Mouse (Mus musculus) heart, adult 11 months (tissue): ENCODE data around the gene Dleu7.
A peak's percentile ranks its signal among the peaks of the same experiment; 100 is the strongest.

Source experiments
- DNase-seq: peaks from one replicate; pipeline ENCODE4 v3.0.0; 2022

Gene Dleu7

GRCm38 (mm10) chr14:62292488-62293339, at the start of gene Dleu7, which contains the start of gene Rnaseh2b:
Gene Dleu7 (minus strand): TSS chr14:62293047.
Gene Rnaseh2b (plus strand): TSS chr14:62292589.
- peak; percentile 88 for DNase-seq

GRCm38 (mm10) chr14:62341887-62342642, 49.2 kb upstream of the Dleu7 start:
- DNase-seq: peak; percentile 83

DNA sequence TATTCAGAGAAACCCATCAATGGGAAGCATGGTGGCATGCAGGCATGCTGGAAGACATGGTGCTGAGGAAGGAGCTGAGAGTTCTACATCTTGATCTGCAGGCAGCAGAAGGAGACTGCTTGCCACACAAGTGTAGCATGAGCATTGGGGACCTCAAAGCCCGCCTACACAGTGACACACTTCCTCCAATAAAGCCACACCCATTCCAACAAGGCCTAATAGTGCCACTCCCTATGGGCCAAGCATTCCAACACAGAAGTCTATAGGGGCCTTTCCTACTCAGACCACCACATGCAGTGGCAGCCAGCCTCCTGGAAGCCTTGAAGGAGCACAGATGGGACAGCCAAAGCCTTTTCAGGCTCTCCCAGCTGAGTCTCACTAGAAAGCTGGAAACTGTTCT, 46.3 kb upstream of the Dleu7 start:
- peak; percentile 91 for DNase-seq

GRCm38 (mm10) chr14:62333909-62334687, 41.3 kb upstream of the Dleu7 start:
- peak; percentile 85 for DNase-seq

- peak; percentile 99 for DNase-seq
These were observed 39.2 kb upstream of the Dleu7 start for GRCm38 (mm10) chr14:62331866-62332619.

DNA sequence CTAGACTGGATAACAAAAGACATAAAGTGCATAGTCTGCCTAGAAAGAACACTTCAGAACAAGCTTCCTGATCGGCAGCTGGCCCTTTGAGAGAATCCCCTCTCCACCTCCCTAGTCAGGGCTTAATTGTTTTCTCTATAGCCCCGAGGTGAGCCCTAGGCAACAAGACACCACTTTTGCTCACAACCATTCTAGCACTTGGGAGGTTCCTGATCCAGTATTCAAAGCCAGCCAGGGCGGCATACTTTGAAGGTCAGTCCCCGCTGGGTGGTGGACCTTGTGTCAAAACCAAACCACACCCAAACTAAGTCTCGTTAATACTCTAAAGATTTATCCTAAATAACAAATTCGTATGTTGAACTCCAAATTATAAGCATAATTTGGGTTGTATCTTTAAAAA, 38.6 kb upstream of the Dleu7 start:
- DNase-seq: no peak

DNA sequence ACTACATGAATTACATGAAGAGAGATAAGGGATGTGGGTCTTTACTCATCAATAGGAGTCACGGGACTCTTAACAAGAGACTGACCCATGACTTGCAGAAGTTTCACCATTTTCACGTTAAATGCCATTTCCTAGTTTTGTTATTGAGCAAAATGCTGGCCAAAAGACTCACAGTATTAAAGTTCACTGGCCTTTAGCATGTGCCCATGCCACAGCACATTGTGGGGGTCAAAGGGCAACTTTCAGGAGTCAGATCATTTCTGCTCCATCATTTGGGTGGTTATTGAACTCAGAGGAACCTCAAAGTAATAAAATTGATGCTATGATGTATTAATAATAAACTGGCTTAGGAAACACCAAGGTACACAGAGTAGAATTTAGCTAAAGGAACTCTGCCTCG, 36.8 kb upstream of the Dleu7 start:
- peak; percentile 9 for DNase-seq

DNA sequence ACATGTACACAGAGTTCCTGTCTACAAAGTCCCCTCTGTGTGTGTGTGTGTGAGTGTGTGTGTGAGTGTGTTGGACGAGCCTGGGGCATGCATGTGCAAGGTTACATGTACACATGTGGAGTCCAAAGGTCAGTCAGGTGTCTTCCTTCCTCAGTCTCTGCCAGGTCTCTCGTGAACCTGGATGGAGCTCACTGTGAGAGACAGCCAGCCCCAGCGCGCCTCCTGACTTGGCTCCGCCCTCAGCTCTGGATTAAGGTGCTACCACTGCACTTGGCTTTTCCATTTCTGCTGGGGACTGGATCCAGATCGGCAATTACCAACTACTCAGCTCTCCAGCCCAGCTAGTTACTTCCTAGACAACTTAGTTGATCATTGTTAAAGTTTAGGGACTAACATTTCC, 35.8 kb upstream of the Dleu7 start:
- DNase-seq: peak; percentile 82

DNA sequence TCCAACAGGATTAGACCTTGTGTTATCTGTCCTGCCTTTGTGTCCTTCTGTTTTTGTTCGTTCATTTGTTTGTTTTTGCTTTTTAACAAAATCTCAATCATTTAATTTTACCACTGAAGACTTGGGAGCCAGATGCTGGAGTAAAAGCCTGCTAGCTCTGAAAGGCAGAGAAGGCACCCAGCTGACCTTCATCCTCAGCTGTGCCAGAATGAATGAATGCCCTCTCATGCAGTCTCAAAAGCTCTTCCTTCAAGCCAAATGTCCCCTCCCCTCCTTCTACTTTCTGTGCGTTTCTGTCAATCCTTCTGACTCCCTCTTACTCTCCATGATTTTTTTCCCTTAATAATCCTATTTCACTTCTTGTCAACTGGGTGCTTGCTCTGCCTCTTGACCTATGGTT, 34.3 kb upstream of the Dleu7 start:
- DNase-seq: no peak

- DNase-seq: peak; percentile 10
These were observed 33.2 kb upstream of the Dleu7 start for GRCm38 (mm10) chr14:62326026-62326425.

GRCm38 (mm10) chr14:62324943-62325342, 32.1 kb upstream of the Dleu7 start:
- DNase-seq: peak; percentile 72

DNA sequence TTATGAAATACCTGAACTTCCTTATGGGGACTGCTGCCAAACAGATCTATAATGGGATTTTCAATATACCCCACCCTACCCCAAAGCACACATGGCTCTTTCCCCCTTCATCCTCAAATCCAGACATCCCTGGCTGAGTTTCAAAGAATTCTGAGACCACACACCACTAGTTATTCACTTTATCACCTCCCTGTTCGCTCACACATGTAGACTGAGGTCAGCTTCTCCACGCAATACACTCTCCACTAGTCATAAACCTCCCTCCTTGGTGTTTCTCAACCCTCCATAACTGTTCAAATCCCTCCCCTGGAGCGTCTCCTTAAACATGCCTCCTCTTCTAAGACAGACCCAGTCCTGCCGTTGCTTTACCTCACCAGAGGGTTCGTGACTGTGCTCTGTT, 30.6 kb upstream of the Dleu7 start:
- peak; percentile 75 for DNase-seq

- DNase-seq: peak; percentile 90
These were observed 29.9 kb upstream of the Dleu7 start for GRCm38 (mm10) chr14:62322581-62323344.

- peak; percentile 9 for DNase-seq
These were observed 18.8 kb upstream of the Dleu7 start for GRCm38 (mm10) chr14:62311672-62312071.

- DNase-seq: no peak
These were observed 16.2 kb upstream of the Dleu7 start for GRCm38 (mm10) chr14:62309026-62309425.

GRCm38 (mm10) chr14:62307555-62307954, 14.7 kb upstream of the Dleu7 start:
- DNase-seq: peak; percentile 81

GRCm38 (mm10) chr14:62300031-62300430, 7.2 kb upstream of the Dleu7 start:
- peak; percentile 31 for DNase-seq

DNA sequence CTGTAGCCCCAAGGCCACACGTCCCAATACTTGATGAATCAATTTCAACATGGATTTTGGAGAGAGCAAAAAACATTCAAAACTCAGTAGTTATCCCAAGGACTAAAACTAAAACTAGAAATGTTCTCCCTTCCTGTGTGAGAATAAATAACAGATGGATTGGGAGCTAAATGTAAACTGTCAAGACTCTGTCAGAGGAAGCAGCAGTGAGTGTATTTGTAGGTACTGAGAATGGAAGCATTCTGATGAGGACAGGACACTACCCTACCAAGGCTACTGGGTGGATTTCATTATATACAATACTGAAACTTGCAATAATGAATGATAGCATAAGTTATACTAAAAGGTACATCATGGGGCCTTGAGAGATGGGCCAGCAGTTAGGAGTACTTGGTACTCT, 6.0 kb upstream of the Dleu7 start:
- DNase-seq: no peak

DNA sequence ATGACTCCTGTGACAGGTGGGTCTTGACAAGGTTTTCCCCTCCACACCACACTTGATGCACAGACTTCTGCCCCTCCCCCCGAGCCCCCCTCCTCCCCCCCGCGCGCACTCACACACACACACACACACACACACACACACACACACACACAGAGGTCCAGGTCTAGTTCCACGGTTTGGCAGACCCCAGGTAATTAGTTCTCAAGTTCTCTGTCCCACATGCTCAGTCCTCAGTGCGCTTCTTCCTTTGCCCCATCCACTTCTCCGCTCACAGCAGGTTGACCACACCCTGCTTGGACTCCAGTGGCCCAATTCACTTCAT, 720 bp downstream of the Dleu7 start:
- no peak for DNase-seq

DNA sequence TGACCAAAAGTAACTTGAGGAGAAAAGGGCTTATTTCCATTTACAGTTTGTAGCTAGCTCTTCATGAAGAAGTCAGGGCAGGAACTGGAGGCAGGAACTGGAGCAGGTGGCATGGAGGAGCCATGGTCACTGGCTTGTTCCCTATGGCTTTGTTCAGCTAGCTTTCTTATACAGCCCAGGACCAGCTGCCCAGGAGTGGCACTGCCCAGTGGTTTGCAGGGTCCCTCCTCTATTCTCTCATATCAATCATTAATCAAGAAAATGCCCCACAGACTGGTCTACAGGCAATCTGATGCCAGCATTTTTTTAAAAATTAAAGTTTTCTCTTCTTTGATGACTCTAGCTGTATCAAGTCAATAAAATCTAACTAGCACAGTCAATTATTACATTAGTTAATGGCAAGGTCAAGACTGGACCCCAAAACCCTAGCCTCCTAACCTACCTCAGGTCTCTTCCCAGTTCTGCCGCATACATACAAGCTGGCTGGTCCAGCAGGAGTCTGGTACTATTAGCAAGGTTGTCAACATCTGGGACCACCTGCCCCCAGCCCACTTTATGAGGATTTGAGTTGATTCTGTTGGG, 1.4 kb downstream of the Dleu7 start:
- DNase-seq: peak; percentile 51

GRCm38 (mm10) chr14:62288731-62289130, 4.1 kb downstream of the Dleu7 start:
- DNase-seq: peak; percentile 44
